Mouse (Mus musculus) NIH3T3 (cell line): ENCODE data around the gene Crlf1.
A peak's percentile ranks its signal among the peaks of the same experiment; 100 is the strongest.

Experiments used
- DNase-seq: peaks from one replicate; pipeline ENCODE4 v3.0.0-alpha.2; 2012; ENCODE audit warnings: low read depth

Crlf1 gene

GRCm38 (mm10) chr8:70492664-70493640 is at the start of gene Crlf1:
Crlf1 (plus strand) TSS chr8:70493158.
- DNase-seq, result peak; percentile 65

GRCm38 (mm10) chr8:70443326-70443725 is 49.6 kb upstream of the Crlf1 start:
- DNase-seq, result no peak

GRCm38 (mm10) chr8:70445988-70446387 is 47.0 kb upstream of the Crlf1 start:
- no peak for DNase-seq

- peak; percentile 75 for DNase-seq
These were observed 45.1 kb upstream of the Crlf1 start for GRCm38 (mm10) chr8:70447639-70448420.

GRCm38 (mm10) chr8:70452196-70452966 is 40.6 kb upstream of the Crlf1 start:
- no peak for DNase-seq

GRCm38 (mm10) chr8:70453852-70454251 is 39.1 kb upstream of the Crlf1 start:
- DNase-seq, result no peak

- no peak for DNase-seq
These were observed 36.0 kb upstream of the Crlf1 start for GRCm38 (mm10) chr8:70456996-70457395.

GRCm38 (mm10) chr8:70457882-70458281 is 35.1 kb upstream of the Crlf1 start:
- no peak for DNase-seq

- DNase-seq, result peak; percentile 40
These were observed 34.5 kb upstream of the Crlf1 start for GRCm38 (mm10) chr8:70458462-70458861.

- DNase-seq, result no peak
These were observed 33.3 kb upstream of the Crlf1 start for GRCm38 (mm10) chr8:70459636-70460035.

- no peak for DNase-seq
These were observed 32.8 kb upstream of the Crlf1 start for GRCm38 (mm10) chr8:70460199-70460598.

- peak; percentile 38 for DNase-seq
These were observed 32.4 kb upstream of the Crlf1 start for GRCm38 (mm10) chr8:70460606-70461005.

- DNase-seq, result peak; percentile 75
These were observed 31.0 kb upstream of the Crlf1 start for GRCm38 (mm10) chr8:70461765-70462515.

GRCm38 (mm10) chr8:70462516-70462813 is 30.5 kb upstream of the Crlf1 start:
- DNase-seq, result no peak

- DNase-seq, result peak; percentile 22
These were observed 29.7 kb upstream of the Crlf1 start for GRCm38 (mm10) chr8:70463306-70463705.

- no peak for DNase-seq
These were observed 28.8 kb upstream of the Crlf1 start for GRCm38 (mm10) chr8:70464162-70464561.

- DNase-seq, result no peak
These were observed 27.3 kb upstream of the Crlf1 start for GRCm38 (mm10) chr8:70465701-70466100.

GRCm38 (mm10) chr8:70466305-70466704 is 26.7 kb upstream of the Crlf1 start:
- no peak for DNase-seq

- DNase-seq, result no peak
These were observed 26.2 kb upstream of the Crlf1 start for GRCm38 (mm10) chr8:70466771-70467170.

GRCm38 (mm10) chr8:70467229-70467725 is 25.7 kb upstream of the Crlf1 start:
- no peak for DNase-seq

- DNase-seq, result no peak
These were observed 25.1 kb upstream of the Crlf1 start for GRCm38 (mm10) chr8:70467907-70468306.
